Mouse (Mus musculus): Measurements from ENCODE around the gene Gsdma2. TPM values are rescaled to one million over a fixed set of nuclear protein-coding genes. Genes with fewer than 3 reads are reported as not detected.

Gene Gsdma2
- polyA plus RNA-seq, 1 experiment: not detected

- Histone ChIP-seq H3K27ac (replicated peaks; ENCODE audit: low read depth, low read length) (no peak within 1 kb of the TSS), H3K4me1 (ENCODE audit: control insufficient read depth, insufficient read depth, insufficient read length, low read length) (no peaks in the 10 kb centered on the region)
Measured at GRCm38 (mm10) chr11:98701213-98701670, 54.7 kb downstream of the Gsdma2 start, which contains the start of gene Csf3. TSS of gene Csf3 (plus strand) at chr11:98701263.

GRCm38 (mm10) chr11:98702323-98702722 lies 55.8 kb downstream of the Gsdma2 start:
- Histone ChIP-seq H3K27ac (replicated peaks; ENCODE audit: low read depth, low read length) (no peak overlapping the region), H3K4me1 (ENCODE audit: control insufficient read depth, insufficient read depth, insufficient read length, low read length) (no peaks in the 10 kb centered on the region), H3K4me3 (ENCODE audit: insufficient read depth, low read depth, low read length) (no peak overlapping the region)

More at GRCm38 (mm10) chr11:98701213-98701670, 54.7 kb downstream of the Gsdma2 start, which contains the start of gene Csf3:
- H3K4me3 ChIP-seq (ENCODE audit: insufficient read depth, low read depth, low read length): no peak within 1 kb of the TSS

GRCm38 (mm10) chr11:98705021-98705420 lies 58.5 kb downstream of the Gsdma2 start:
- no peak overlapping the region for H3K4me3 ChIP-seq (ENCODE audit: insufficient read depth, low read depth, low read length)
- no peak overlapping the region for H3K27ac ChIP-seq (replicated peaks; ENCODE audit: low read depth, low read length)
- peaks cover 14% of the 10 kb centered on the region for H3K4me1 ChIP-seq (ENCODE audit: control insufficient read depth, insufficient read depth, insufficient read length, low read length)

Other genes with a start within 250 kb of the Gsdma2 start
- gene Pgap3, start 246.3 kb upstream of the Gsdma2 start, polyA plus RNA-seq (2012; ENCODE audit: insufficient read depth, insufficient read length, missing spikeins): 2.1 and 2.4 TPM in 2 replicates
- 0.50 and 1.9 TPM in 2 replicates for gene Erbb2, start 234.3 kb upstream of the Gsdma2 start, polyA plus RNA-seq (2012; ENCODE audit: insufficient read depth, insufficient read length, missing spikeins)
- gene Mien1, start 207.8 kb upstream of the Gsdma2 start, polyA plus RNA-seq (2012; ENCODE audit: insufficient read depth, insufficient read length, missing spikeins): 98.2 and 141 TPM in 2 replicates
- gene Grb7, start 200.4 kb upstream of the Gsdma2 start, polyA plus RNA-seq (2012; ENCODE audit: insufficient read depth, insufficient read length, missing spikeins): 0.59 and 1.0 TPM in 2 replicates
- gene Ikzf3, start 100.7 kb upstream of the Gsdma2 start, polyA plus RNA-seq (2012; ENCODE audit: insufficient read depth, insufficient read length, missing spikeins): not detected in 2 replicates
- gene Zpbp2, start 95.7 kb upstream of the Gsdma2 start, polyA plus RNA-seq (2012; ENCODE audit: insufficient read depth, insufficient read length, missing spikeins): 2.2 and 2.3 TPM in 2 replicates
- 276 and 329 TPM in 2 replicates for gene Ormdl3, start 59.4 kb upstream of the Gsdma2 start, polyA plus RNA-seq (2012; ENCODE audit: insufficient read depth, insufficient read length, missing spikeins)
- gene Lrrc3c, start 48.5 kb upstream of the Gsdma2 start, polyA plus RNA-seq (2012; ENCODE audit: insufficient read depth, insufficient read length, missing spikeins): not detected in 2 replicates
- 5.2 and 8.8 TPM in 2 replicates for gene Gm12355, start 21.1 kb upstream of the Gsdma2 start, polyA plus RNA-seq (2012; ENCODE audit: insufficient read depth, insufficient read length, missing spikeins)
- gene Gsdma3, start 20.4 kb upstream of the Gsdma2 start, polyA plus RNA-seq (2012; ENCODE audit: insufficient read depth, insufficient read length, missing spikeins): not detected in 2 replicates
- gene Gsdma, start 17.6 kb downstream of the Gsdma2 start, polyA plus RNA-seq (2012; ENCODE audit: insufficient read depth, insufficient read length, missing spikeins): not detected in 2 replicates
- gene Psmd3, start 35.8 kb downstream of the Gsdma2 start, polyA plus RNA-seq (2012; ENCODE audit: insufficient read depth, insufficient read length, missing spikeins): 73.1 and 84.4 TPM in 2 replicates
- gene Csf3, start 54.5 kb downstream of the Gsdma2 start, polyA plus RNA-seq (2012; ENCODE audit: insufficient read depth, insufficient read length, missing spikeins): not detected in 2 replicates
- gene Med24, start 82.7 kb downstream of the Gsdma2 start, polyA plus RNA-seq (2012; ENCODE audit: insufficient read depth, insufficient read length, missing spikeins): 18.4 and 24.7 TPM in 2 replicates
- 64.4 and 82.3 TPM in 2 replicates for gene Thra, start 93.9 kb downstream of the Gsdma2 start, polyA plus RNA-seq (2012; ENCODE audit: insufficient read depth, insufficient read length, missing spikeins)
- 78.3 and 90.9 TPM in 2 replicates for gene Nr1d1, start 128.6 kb downstream of the Gsdma2 start, polyA plus RNA-seq (2012; ENCODE audit: insufficient read depth, insufficient read length, missing spikeins)
- gene Msl1, start 148.8 kb downstream of the Gsdma2 start, polyA plus RNA-seq (2012; ENCODE audit: insufficient read depth, insufficient read length, missing spikeins): 36.3 and 40.8 TPM in 2 replicates
- 9.2 and 16.9 TPM in 2 replicates for gene Casc3, start 158.1 kb downstream of the Gsdma2 start, polyA plus RNA-seq (2012; ENCODE audit: insufficient read depth, insufficient read length, missing spikeins)
- gene Rapgefl1, start 190.0 kb downstream of the Gsdma2 start, polyA plus RNA-seq (2012; ENCODE audit: insufficient read depth, insufficient read length, missing spikeins): 0.40 TPM in 1 of 2 replicates, not detected in the other
- 5.2 and 5.8 TPM in 2 replicates for gene Wipf2, start 216.9 kb downstream of the Gsdma2 start, polyA plus RNA-seq (2012; ENCODE audit: insufficient read depth, insufficient read length, missing spikeins)